Mouse (Mus musculus) urinary bladder, adult 18-20 months (tissue): Measurements from ENCODE around the gene Aldh1l1.

Experiments
- DNase-seq, 2 experiments: peaks; one replicate each; pipeline ENCODE4 v3.0.0; 2022; ENCODE audit warnings: low spot score in 2 of 2, mixed read lengths in 2 of 2

The Aldh1l1 gene

DNA sequence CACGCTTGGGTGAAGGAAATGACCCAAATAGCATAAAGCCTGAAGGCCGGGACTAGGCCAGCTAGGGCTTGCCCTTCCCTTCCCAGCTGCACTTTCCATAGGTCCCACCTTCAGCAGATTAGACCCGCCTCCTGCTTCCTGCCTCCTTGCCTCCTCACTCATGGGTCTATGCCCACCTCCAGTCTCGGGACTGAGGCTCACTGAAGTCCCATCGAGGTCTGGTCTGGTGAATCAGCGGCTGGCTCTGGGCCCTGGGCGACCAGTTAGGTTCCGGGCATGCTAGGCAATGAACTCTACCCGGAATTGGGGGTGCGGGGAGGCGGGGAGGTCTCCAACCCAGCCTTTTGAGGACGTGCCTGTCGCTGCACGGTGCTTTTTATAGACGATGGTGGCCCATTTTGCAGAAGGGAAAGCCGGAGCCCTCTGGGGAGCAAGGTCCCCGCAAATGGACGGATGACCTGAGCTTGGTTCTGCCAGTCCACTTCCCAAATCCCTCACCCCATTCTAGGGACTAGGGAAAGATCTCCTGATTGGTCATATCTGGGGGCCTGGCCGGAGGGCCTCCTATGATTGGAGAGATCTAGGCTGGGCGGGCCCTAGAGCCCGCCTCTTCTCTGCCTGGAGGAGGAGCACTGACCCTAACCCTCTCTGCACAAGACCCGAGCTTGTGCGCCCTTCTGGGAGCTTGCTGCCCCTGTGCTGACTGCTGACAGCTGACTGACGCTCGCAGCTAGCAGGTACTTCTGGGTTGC, 64.1 kb downstream of the Aldh1l1 start:
- DNase-seq, result peak; percentile 8 to 35

DNA sequence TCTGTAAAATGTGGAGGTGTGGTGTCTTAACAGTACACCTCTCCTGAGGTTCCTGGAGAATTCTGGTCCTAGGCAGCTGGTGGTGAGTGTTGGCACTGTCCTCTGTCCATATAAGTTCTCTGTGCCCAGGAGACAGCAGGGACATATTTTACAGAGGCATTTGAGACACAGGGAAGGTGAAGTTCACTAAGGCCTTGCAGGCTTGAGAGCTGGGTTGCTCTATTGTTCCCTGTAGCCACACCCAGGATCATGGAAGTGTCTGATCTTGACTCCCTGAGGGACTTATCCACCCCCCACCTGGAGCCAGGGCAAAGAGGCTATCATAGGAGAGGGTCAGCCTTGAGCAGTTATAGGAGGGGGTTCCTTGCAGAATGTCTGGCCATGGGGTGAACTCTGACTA, 65.0 kb downstream of the Aldh1l1 start:
- DNase-seq, result no peak

- no peak for DNase-seq
Measured at GRCm38 (mm10) chr6:90553197-90553596, 67.0 kb downstream of the Aldh1l1 start.

- no peak for DNase-seq
Measured at GRCm38 (mm10) chr6:90553682-90554081, 67.5 kb downstream of the Aldh1l1 start.

GRCm38 (mm10) chr6:90556534-90557058, 70.4 kb downstream of the Aldh1l1 start:
- no peak for DNase-seq

DNA sequence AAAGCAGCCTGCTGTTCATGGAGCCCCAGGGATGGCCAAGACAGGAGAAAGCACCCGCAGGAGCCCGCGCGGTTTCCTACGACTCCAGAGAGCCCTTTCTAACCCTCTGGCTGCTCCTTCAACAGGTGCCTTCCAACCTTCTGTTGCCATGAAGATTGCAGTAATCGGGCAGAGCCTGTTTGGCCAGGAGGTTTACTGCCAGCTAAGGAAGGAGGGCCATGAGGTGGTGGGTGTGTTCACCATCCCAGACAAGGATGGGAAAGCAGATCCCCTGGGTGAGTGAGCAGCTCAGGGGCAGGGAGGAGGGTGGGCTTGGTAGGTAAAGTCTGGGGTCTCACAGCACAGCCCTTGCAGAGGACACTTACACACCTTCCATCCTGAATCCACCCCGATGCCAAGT, 70.8 kb downstream of the Aldh1l1 start:
- no peak for DNase-seq

DNA sequence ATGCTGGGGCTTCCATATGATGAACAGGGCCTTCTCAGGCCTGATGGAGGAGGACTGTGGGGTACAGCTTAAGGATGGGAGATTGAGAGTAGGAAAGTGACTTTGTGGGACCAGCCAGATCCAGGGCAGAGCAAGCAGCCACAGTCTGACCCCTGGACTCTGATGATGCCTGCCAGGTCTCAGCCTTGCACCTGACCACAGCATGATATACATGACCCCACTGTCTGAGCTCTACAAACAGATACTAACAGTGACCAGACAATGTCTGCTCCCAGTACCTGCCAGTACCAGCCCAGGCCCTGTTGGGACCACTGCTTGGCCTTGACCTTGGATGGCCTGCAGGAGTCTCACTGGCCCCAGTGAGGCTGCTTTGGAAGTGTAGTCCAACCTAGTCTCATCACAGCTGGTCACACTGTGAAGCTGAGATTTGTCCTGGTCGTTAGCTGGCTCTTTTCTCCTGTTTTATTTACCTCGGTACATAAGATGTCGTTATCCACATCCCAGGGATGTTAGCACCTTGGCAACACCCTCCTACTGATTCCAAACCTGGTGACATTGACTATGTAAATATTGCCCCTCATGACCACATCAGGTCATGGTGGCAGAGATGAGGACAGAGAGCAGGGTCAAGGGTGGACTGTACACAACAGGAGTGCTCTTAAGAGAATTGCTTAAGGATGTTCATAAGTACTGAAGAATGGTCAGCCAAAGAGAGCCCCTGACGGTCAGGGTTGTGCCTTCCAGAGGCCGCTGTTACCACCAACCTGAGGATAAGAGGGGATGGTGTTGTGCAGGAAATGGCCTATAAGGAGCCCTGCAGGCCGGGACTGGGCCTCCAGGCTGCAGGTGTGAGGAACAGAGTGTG, 71.8 kb downstream of the Aldh1l1 start:
- no peak for DNase-seq

- no peak for DNase-seq
Measured at GRCm38 (mm10) chr6:90560390-90561058, 74.3 kb downstream of the Aldh1l1 start.

GRCm38 (mm10) chr6:90561234-90561781, 75.1 kb downstream of the Aldh1l1 start:
- no peak for DNase-seq

DNA sequence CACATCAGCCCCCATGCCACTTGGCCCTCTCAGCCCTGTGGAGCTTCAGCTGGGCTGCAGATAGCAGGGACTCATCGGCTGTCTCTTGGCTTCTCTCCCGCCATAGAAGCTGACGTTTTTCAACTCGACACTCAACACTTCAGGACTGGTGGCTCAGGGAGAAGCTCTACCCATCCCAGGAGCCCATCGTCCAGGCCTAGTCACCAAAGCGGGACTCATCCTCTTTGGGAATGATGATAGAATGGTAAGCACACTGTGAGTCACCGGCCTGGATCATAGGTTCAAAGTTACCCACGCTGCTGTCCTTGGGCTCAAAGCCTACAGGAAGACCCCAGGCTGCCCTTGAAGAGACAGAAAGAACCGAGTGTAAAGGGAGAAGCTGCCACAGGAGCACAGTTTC, 78.0 kb downstream of the Aldh1l1 start:
- DNase-seq, result no peak

GRCm38 (mm10) chr6:90565357-90566215, 79.4 kb downstream of the Aldh1l1 start:
- DNase-seq, result no peak

DNA sequence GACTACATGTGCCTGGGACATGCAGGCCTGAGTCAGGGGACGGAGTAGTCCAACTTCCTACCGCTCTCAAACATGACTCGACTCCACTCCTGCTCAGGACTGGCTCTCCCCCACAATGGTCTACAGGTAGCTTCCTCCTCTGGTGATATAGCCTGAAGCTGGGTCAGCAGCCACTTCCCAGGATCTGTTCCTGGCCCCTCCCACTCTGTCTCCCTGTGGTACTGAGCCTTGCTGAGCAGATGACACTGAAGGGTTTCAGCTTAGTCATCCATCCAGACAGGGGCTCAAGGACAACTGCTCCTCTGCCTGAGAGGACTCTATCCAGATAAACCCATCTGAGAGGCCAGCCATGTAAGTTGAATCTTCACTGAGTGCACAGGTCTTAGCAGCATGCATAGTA, 81.3 kb downstream of the Aldh1l1 start:
- no peak for DNase-seq

DNA sequence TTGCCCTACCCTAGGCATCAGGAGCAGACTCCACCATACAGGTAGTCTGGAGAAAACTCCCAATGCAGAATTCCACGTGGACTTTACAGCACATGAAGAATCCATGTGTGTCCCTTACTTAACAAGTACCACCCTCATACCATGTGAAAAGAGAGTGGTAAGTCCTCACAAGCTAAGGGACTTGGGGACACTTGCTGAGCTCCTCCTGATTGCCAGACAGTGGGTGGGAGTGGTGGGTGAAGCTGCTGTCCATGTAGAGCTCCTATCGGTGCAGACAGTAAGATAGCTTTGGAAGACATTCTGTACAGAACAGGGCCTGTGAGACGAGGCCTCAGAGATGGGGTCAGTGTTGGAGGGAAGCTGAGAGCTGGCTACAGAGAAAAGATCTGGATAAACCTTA, 81.7 kb downstream of the Aldh1l1 start:
- DNase-seq, result no peak

GRCm38 (mm10) chr6:90568721-90569120, 82.5 kb downstream of the Aldh1l1 start:
- DNase-seq, result no peak

DNA sequence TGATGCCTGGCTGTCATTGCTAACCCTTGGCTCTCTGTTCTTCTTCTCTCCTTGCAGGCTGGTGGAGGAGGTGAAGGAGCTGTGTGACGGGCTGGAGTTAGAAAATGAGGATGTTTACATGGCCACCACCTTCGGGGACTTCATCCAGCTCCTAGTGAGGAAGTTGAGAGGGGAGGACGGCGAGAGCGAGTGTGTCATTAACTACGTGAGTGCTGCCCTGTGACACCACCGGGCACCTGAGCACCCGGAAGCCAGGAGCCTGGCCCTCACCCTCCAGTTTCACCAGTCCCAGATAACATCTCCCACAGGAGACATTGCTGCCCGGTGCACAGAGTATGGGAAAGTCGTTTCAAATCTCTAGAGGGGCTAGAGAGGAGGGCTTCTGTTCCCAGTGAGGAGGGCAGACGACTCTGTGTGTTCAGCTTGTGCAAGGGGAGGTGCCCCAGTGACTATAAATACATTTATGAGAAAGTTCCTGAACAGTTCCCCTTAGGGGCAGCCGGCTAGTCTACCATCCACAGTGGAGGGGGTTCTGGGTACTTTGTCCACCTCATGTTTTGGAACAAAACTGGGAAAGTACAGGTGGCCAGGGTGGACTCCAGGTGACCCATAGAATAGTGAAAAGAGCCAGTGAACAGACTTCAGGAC, 83.6 kb downstream of the Aldh1l1 start:
- DNase-seq, result no peak

GRCm38 (mm10) chr6:90570392-90570791, 84.2 kb downstream of the Aldh1l1 start:
- DNase-seq, result no peak

- peak; percentile 44 to 65 for DNase-seq
Measured at GRCm38 (mm10) chr6:90575261-90575715, 89.1 kb downstream of the Aldh1l1 start.

- no peak for DNase-seq
Measured at GRCm38 (mm10) chr6:90578174-90578573, 91.9 kb downstream of the Aldh1l1 start.

DNA sequence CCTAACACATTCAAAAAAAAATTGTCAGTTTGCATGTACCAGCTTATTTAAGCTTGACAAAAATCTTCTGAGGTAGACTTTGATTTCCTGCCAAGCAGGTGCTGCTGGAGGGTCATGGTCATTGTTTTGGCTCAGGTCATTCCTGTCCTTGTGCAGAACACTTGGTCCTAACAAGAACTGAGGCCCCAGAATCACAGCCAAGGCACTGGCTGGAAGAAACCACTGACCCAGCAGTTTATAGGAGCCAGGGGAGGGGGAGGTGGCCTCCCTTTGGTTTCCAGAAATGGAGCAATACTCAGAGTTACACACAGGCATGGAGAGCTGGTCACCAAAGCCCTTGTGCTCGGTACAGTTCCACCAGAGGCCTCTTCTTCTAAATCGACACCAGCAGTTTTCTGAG, 96.1 kb downstream of the Aldh1l1 start:
- DNase-seq, result no peak

DNA sequence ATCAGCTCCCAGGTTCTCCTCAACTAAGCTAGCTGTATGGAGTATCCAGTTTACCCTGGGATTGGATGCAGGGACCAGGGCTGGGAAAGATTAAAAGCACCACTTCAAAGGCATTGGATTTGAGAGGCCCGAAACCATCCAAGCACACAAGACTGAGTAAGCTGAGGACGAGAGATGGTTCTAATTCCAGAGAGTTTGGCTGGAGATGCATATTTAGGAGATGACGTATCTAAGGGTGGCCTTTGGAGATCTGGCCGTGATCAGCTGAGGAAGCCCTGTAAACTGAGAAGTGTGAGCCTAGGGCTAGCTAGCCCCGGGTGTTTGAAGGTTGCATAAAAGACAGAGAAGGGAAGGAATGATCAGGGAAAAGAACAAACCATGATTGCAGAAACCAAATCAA, 101.9 kb downstream of the Aldh1l1 start:
- no peak for DNase-seq
